Mouse (Mus musculus) stomach, postnatal 0 days (tissue): ENCODE measurements at regions not wholly inside any gene's neighbourhood (a gene's known extent, or its start where the extent isn't known, plus 50 kb on each side); places are given as distances from the start of the nearest gene placed in this dataset.

Experiments
- ATAC-seq: fragments of 200-750 bp; cut with Nextera tagmentation; 2 replicates; pipeline ENCODE4 v1.8.0; 2017; ENCODE audit not compliant: low FRiP score, low TSS enrichment
- DNase-seq: peaks from one replicate; pipeline ENCODE4 v3.0.0-alpha.2; 2016; ENCODE audit warnings: low spot score
- H3K27ac ChIP-seq: fragments of 300-500 bp; sonication (generic); replicated peaks from 2 replicates; pipeline ENCODE4 v1.5.1; 2014; ENCODE audit warnings: mild to moderate bottlenecking, control low read depth
- H3K27me3 ChIP-seq: fragments of 300-500 bp; sonication (generic); 2 replicates; pipeline ENCODE4 v1.6.1; 2014; ENCODE audit warnings: low read length; ENCODE audit not compliant: control insufficient read depth, insufficient read depth
- H3K36me3 ChIP-seq: fragments of 300-500 bp; sonication (generic); 2 replicates; pipeline ENCODE4 v1.6.1; 2014; ENCODE audit warnings: low read length, mixed read lengths; ENCODE audit not compliant: control insufficient read depth, insufficient read depth
- H3K4me1 ChIP-seq: fragments of 300-500 bp; sonication (generic); replicated peaks from 2 replicates; pipeline ENCODE4 v1.6.1; 2014; ENCODE audit warnings: antibody characterized with exemption; ENCODE audit not compliant: control insufficient read depth, insufficient read depth
- H3K4me2 ChIP-seq: fragments of 300-500 bp; sonication (generic); replicated peaks from 2 replicates; pipeline ENCODE4 v1.6.1; 2014; ENCODE audit warnings: low read depth, mild to moderate bottlenecking, control low read depth, moderate library complexity
- H3K4me3 ChIP-seq: fragments of 300-500 bp; sonication (generic); 2 replicates; pipeline ENCODE4 v1.5.1; 2014; ENCODE audit warnings: low read depth, low read length, control low read depth
- H3K9ac ChIP-seq: fragments of 300-500 bp; sonication (generic); 2 replicates; pipeline ENCODE4 v1.6.1; 2014; ENCODE audit warnings: mild to moderate bottlenecking, low read length, control low read depth, mixed read lengths
- H3K9me3 ChIP-seq: fragments of 300-500 bp; sonication (generic); 2 replicates; pipeline ENCODE4 v1.6.1; 2016; ENCODE audit warnings: low read length; ENCODE audit not compliant: control insufficient read depth
- CTCF ChIP-seq: IDR thresholded peaks from 2 replicates; pipeline ENCODE4 v1.5.1; 2016; ENCODE audit warnings: antibody characterized with exemption, low read depth, mild to moderate bottlenecking, moderate library complexity
- EP300 ChIP-seq: optimal IDR thresholded peaks from 2 replicates; pipeline ENCODE3; 2016; ENCODE audit warnings: antibody characterized with exemption
- WGBS: fragments of 180-500 bp; shearing (Covaris S2); extraction: QIAGEN DNeasy Blood & Tissue Kit; methylation state at CpG from one replicate; pipeline ENCODE4 v1.1.7; 2014; 5-methylcytosine and 5-hydroxymethylcytosine counted together

DNA sequence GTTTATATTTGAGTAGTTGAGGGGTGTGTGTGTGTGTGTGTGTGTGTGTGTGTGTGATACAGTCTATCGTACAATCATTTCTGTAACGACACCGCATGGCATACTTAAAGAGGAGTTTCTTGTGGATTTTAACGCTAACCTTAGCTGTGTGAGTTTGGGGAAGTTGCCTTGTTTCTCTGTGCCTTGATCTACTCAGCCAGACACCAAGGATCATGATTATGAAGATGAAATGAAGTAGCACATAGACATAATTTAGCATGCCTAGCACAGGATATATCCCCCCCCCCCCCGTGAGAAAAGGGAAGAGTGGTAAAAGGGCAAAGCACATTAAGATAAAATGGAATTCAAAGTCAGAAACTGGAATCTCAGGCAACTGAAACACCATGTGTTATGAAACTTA is 75.6 kb upstream of the Slc38a2 start:
- no peak for DNase-seq

GRCm38 (mm10) chr15:96774664-96775063 is 75.1 kb upstream of the Slc38a2 start:
- H3K4me2 ChIP-seq, result 0 out of 2 replicates have a peak overlapping the region, but pooled peaks have one; percentile 15
- WGBS, result 27% methylated on average over 6 of the region's 6 CpGs
- H3K9ac ChIP-seq, result no peak overlapping the region; the same call in 1 of the 2 replicates

More for the DNA sequence above, 75.6 kb upstream of the Slc38a2 start:
- no peak overlapping the region for H3K4me3 ChIP-seq
- WGBS, result 70% methylated on average over 5 of the region's 5 CpGs
- H3K4me2 ChIP-seq, result no peak overlapping the region
- H3K36me3 ChIP-seq, result no peaks in the 10 kb centered on the region
- ATAC-seq, result no peak
- no peak for TF ChIP-seq EP300
- no peak for TF ChIP-seq CTCF
- no peaks in the 10 kb centered on the region for H3K27me3 ChIP-seq
- H3K9me3 ChIP-seq, result no peaks in the 10 kb centered on the region
- no peak overlapping the region for H3K9ac ChIP-seq
- H3K4me1 ChIP-seq, result 0 out of 2 replicates have a peak, but pooled peaks cover 3% of the 10 kb centered on the region
- H3K27ac ChIP-seq, result no peak overlapping the region

DNA sequence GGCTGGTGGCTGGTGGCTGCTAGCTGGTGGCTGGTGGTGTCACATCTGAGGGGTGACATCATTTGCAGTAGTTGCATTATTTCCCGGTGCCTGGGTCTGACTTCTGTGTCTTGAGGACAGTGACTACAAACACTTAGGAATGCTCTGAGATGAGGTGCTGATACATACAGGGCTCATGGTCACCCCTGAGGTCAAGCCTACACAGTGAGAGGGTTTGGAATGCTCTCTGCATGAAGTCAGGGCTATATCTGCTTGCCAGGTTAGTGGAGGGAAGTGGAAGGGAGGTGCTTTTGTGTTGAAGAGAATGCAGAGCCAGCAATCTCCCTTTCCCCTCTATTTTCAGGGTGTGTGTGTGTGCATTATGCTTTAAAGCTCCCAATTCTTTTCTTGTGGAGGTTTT is 74.1 kb upstream of the Slc38a2 start:
- no peaks in the 10 kb centered on the region for H3K36me3 ChIP-seq
- H3K4me3 ChIP-seq, result no peak overlapping the region
- no peak overlapping the region for H3K9ac ChIP-seq
- no peak overlapping the region for H3K4me2 ChIP-seq
- DNase-seq, result no peak
- TF ChIP-seq EP300 (no peak), CTCF (no peak)
- no peak overlapping the region for H3K27ac ChIP-seq
- H3K27me3 ChIP-seq, result no peaks in the 10 kb centered on the region
- H3K9me3 ChIP-seq, result no peaks in the 10 kb centered on the region
- 0 out of 2 replicates have a peak, but pooled peaks cover 3% of the 10 kb centered on the region for H3K4me1 ChIP-seq
- no peak for ATAC-seq
- 47% methylated on average over 1 of the region's 1 CpGs for WGBS

More at GRCm38 (mm10) chr15:96774664-96775063, 75.1 kb upstream of the Slc38a2 start:
- H3K4me3 ChIP-seq, result no peak overlapping the region
- no peaks in the 10 kb centered on the region for H3K36me3 ChIP-seq
- ATAC-seq (no peak), DNase-seq (no peak)
- peak overlapping the region; percentile 41; the same call in 1 of the 2 replicates for H3K27ac ChIP-seq
- H3K9me3 ChIP-seq, result no peaks in the 10 kb centered on the region
- H3K27me3 ChIP-seq, result no peaks in the 10 kb centered on the region
- 0 out of 2 replicates have a peak, but pooled peaks cover 3% of the 10 kb centered on the region for H3K4me1 ChIP-seq
- TF ChIP-seq EP300 (no peak), CTCF (no peak)

DNA sequence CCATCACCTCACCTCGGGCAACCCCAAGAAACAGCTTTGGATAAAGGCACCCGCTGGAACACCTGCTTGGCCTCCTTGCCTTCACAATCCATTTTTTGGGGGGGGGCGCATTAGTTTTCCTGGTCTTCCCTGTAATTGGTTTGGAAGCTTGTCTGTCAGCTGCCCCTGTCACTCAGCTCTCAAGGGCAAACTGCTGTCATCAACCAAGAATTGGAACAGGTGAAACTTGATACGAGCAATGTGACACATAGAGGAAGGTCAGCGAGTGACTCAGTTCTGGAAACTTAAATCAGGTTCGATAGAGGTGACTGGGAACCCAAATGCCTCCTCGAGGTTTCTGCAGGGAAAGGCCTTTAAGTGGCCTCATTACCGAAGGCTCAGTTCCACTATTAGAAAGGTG is 73.2 kb upstream of the Slc38a2 start:
- WGBS, result 72% methylated on average over 8 of the region's 8 CpGs
- no peak for ATAC-seq
- H3K4me2 ChIP-seq, result no peak overlapping the region

GRCm38 (mm10) chr15:96770786-96771185 is 71.3 kb upstream of the Slc38a2 start:
- no peak overlapping the region for H3K27ac ChIP-seq
- H3K4me2 ChIP-seq, result no peak overlapping the region
- no peak for TF ChIP-seq EP300
- no peak for TF ChIP-seq CTCF
- no peak overlapping the region for H3K4me3 ChIP-seq
- H3K9ac ChIP-seq, result no peak overlapping the region
- H3K36me3 ChIP-seq, result no peaks in the 10 kb centered on the region
- DNase-seq (no peak), ATAC-seq (no peak)
- no peaks in the 10 kb centered on the region for H3K27me3 ChIP-seq
- H3K9me3 ChIP-seq, result no peaks in the 10 kb centered on the region
- H3K4me1 ChIP-seq, result 0 out of 2 replicates have a peak, but pooled peaks cover 3% of the 10 kb centered on the region
- WGBS, result 76% methylated on average over 8 of the region's 8 CpGs

More for the DNA sequence above, 73.2 kb upstream of the Slc38a2 start:
- Histone ChIP-seq H3K36me3 (no peaks in the 10 kb centered on the region), H3K4me3 (no peak overlapping the region), H3K27ac (no peak overlapping the region), H3K27me3 (no peaks in the 10 kb centered on the region), H3K9me3 (no peaks in the 10 kb centered on the region), H3K4me1 (0 out of 2 replicates have a peak, but pooled peaks cover 3% of the 10 kb centered on the region), H3K9ac (no peak overlapping the region)
- TF ChIP-seq EP300 (no peak), CTCF (no peak)
- no peak for DNase-seq

GRCm38 (mm10) chr15:96770299-96770698 is 70.8 kb upstream of the Slc38a2 start:
- no peaks in the 10 kb centered on the region for H3K9me3 ChIP-seq
- H3K36me3 ChIP-seq, result no peaks in the 10 kb centered on the region
- no peak for DNase-seq
- no peak for ATAC-seq
- 0 out of 2 replicates have a peak, but pooled peaks cover 3% of the 10 kb centered on the region for H3K4me1 ChIP-seq
- H3K4me3 ChIP-seq, result no peak overlapping the region
- H3K4me2 ChIP-seq, result no peak overlapping the region
- no peak for TF ChIP-seq CTCF
- no peak for TF ChIP-seq EP300
- no peak overlapping the region; the same call in 1 of the 2 replicates for H3K27ac ChIP-seq
- no peak overlapping the region for H3K9ac ChIP-seq
- H3K27me3 ChIP-seq, result no peaks in the 10 kb centered on the region
- WGBS, result 67% methylated on average over 7 of the region's 7 CpGs
